Mouse (Mus musculus) frontal cortex, adult (tissue): ENCODE data around the gene Olfr810.

ENCODE experiments used
- ATAC-seq: cut with Nextera tagmentation; 2 replicates; pipeline ENCODE4 v1.9.2; 2017; ENCODE audit warnings: mild to moderate bottlenecking, moderate library complexity, mixed read lengths; ENCODE audit not compliant: low TSS enrichment

Gene Olfr810

DNA sequence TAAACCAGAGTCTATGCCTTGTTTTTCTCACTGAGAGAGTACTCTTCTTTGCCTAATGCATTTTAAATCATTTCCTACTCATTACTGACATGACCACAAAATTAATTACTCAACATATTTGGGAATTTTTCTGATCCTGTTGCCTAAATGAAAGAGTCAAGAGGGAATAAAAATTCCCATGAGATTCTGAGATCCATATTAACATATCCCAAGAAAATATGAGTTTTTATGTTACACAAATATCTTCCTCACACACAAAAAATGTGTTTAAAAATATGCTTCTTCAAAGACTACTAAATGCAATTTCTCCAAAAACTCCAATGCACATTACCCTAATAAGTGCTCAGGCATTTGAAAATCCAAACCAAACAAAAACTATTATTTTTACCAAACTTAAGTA lies at the start of gene Olfr810:
Olfr810 (minus strand) TSS at position 101 of the 400 bp plus-strand sequence.
- ATAC-seq: no peak

GRCm38 (mm10) chr10:129804296-129804695 lies 9.6 kb upstream of the Olfr810 start, which contains the start of gene Olfr811:
Gene Olfr811 (minus strand): TSS chr10:129804396.
- ATAC-seq: no peak

GRCm38 (mm10) chr10:129778123-129778522 lies 16.6 kb downstream of the Olfr810 start:
- ATAC-seq: no peak

- ATAC-seq: no peak
Observed at GRCm38 (mm10) chr10:129774338-129774737, 20.4 kb downstream of the Olfr810 start, which contains the start of gene Olfr809. Gene Olfr809 (plus strand): TSS chr10:129774638.

DNA sequence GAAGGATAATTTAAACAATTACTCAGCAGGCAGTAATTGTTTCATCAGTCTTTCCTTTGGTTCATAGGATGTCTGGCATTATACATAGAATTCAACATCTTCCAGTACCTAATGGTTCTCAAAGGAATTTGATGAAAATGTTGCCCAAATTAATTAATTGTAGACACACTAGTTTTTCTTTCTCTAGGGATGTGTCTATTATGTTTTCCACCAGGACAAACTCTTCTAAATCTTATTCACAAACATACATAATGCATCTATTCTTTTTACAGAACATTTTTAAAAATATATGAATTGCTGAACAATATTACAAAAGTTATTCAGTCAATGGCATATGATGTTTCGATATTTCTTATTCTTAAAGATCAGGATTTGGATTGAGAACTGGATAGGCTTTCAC lies 29.5 kb downstream of the Olfr810 start, which contains the start of gene Olfr808:
Olfr808 (plus strand) TSS at position 301 of the 400 bp plus-strand sequence.
- ATAC-seq: no peak

DNA sequence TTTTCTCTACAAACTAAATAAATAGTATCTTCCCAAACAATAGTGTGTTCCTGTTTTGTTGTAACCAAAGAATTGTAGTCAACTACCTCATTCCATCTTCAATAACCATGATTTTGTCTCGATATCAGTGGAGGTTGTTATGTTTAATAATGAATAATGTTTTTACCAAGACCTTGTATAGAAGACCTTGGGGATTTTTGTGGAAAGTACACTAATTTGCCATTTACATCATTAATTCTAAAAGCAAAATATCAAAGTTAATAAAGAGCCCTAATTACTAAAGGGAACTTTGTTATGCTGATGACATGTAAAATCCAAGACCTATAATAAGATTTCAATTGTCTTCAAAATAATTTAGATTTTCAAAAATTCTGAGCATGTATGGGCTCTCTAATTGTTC lies 37.0 kb downstream of the Olfr810 start, which contains the start of gene Olfr807:
Olfr807 (minus strand) TSS at position 101 of the 400 bp plus-strand sequence.
- ATAC-seq: no peak

- no peak for ATAC-seq
Observed at GRCm38 (mm10) chr10:129741821-129742220, 52.9 kb downstream of the Olfr810 start, which contains the start of gene Olfr806. Gene Olfr806 (minus strand): TSS chr10:129741921.
